Mouse (Mus musculus): ENCODE data around the gene Cdk7. TPM values are rescaled to one million over a fixed set of nuclear protein-coding genes. Genes with fewer than 3 reads are reported as not detected.

The Cdk7 gene
- total RNA-seq, 2 experiments from 2014 or later, result 9.4 to 19.3 TPM

Other genes starting within 250 kb of the Cdk7 start
- 13.4 and 25.9 TPM in 2 replicates for gene Gtf2h2, start 238.4 kb downstream of the Cdk7 start, total RNA-seq (2015; ENCODE audit: low replicate concordance)
- 13.9 and 15.7 TPM in 2 replicates for gene Gtf2h2, start 238.4 kb downstream of the Cdk7 start, total RNA-seq (2017; ENCODE audit: low replicate concordance)
- gene Ocln, start 178.2 kb downstream of the Cdk7 start, total RNA-seq (2015; ENCODE audit: low replicate concordance), result not detected in 2 replicates
- gene Ocln, start 178.2 kb downstream of the Cdk7 start, total RNA-seq (2017; ENCODE audit: low replicate concordance), result not detected in 2 replicates
- gene Marveld2, start 114.0 kb downstream of the Cdk7 start, total RNA-seq (2015; ENCODE audit: low replicate concordance), result not detected in 2 replicates
- 0.39 and 1.1 TPM in 2 replicates for gene Marveld2, start 114.0 kb downstream of the Cdk7 start, total RNA-seq (2017; ENCODE audit: low replicate concordance)
- gene Ak6, start 80.0 kb downstream of the Cdk7 start, total RNA-seq (2015; ENCODE audit: low replicate concordance), result 132 and 133 TPM in 2 replicates
- 47.4 and 85.9 TPM in 2 replicates for gene Ak6, start 80.0 kb downstream of the Cdk7 start, total RNA-seq (2017; ENCODE audit: low replicate concordance)
- 23.5 and 29.9 TPM in 2 replicates for gene Rad17, start 79.9 kb downstream of the Cdk7 start, total RNA-seq (2015; ENCODE audit: low replicate concordance)
- 19.7 and 21.6 TPM in 2 replicates for gene Rad17, start 79.9 kb downstream of the Cdk7 start, total RNA-seq (2017; ENCODE audit: low replicate concordance)
- gene Taf9, start 79.4 kb downstream of the Cdk7 start, total RNA-seq (2015; ENCODE audit: low replicate concordance), result 14.4 and 42.8 TPM in 2 replicates
- gene Taf9, start 79.4 kb downstream of the Cdk7 start, total RNA-seq (2017; ENCODE audit: low replicate concordance), result 12.3 and 30.6 TPM in 2 replicates
- gene Ccdc125, start 61.2 kb downstream of the Cdk7 start, total RNA-seq (2015; ENCODE audit: low replicate concordance), result 0.42 and 6.5 TPM in 2 replicates
- gene Ccdc125, start 61.2 kb downstream of the Cdk7 start, total RNA-seq (2017; ENCODE audit: low replicate concordance), result 4.7 and 8.2 TPM in 2 replicates
- 75.3 and 100 TPM in 2 replicates for gene Mrps36, start 13.7 kb upstream of the Cdk7 start, total RNA-seq (2015; ENCODE audit: low replicate concordance)
- 52.8 and 99.2 TPM in 2 replicates for gene Mrps36, start 13.7 kb upstream of the Cdk7 start, total RNA-seq (2017; ENCODE audit: low replicate concordance)
- 75.5 and 87.6 TPM in 2 replicates for gene Cenph, start 45.0 kb upstream of the Cdk7 start, total RNA-seq (2015; ENCODE audit: low replicate concordance)
- gene Cenph, start 45.0 kb upstream of the Cdk7 start, total RNA-seq (2017; ENCODE audit: low replicate concordance), result 44.6 and 60.3 TPM in 2 replicates
- gene Ccnb1, start 55.6 kb upstream of the Cdk7 start, total RNA-seq (2015; ENCODE audit: low replicate concordance), result 339 and 351 TPM in 2 replicates
- gene Ccnb1, start 55.6 kb upstream of the Cdk7 start, total RNA-seq (2017; ENCODE audit: low replicate concordance), result 507 and 678 TPM in 2 replicates
- gene Slc30a5, start 102.5 kb upstream of the Cdk7 start, total RNA-seq (2015; ENCODE audit: low replicate concordance), result 46.1 and 53.0 TPM in 2 replicates
- gene Slc30a5, start 102.5 kb upstream of the Cdk7 start, total RNA-seq (2017; ENCODE audit: low replicate concordance), result 33.9 and 47.9 TPM in 2 replicates

Measured in erythroid progenitor cell, adult 5-6 weeks (primary cell).